Mouse (Mus musculus) heart, embryonic 16.5 days (tissue): ENCODE results near the gene Zc2hc1c. TPM values are rescaled to one million over a fixed set of nuclear protein-coding genes. Genes with fewer than 3 reads are reported as not detected.

Experiments
- ATAC-seq: fragments of 200-750 bp; cut with Nextera tagmentation; replicated peaks from 2 replicates; pipeline ENCODE4 v1.8.0; 2017; ENCODE audit warnings: moderate number of reproducible peaks; ENCODE audit not compliant: insufficient read depth, low FRiP score; ENCODE audit errors: extremely low read depth
- H3K27ac ChIP-seq: fragments of 300-500 bp; sonication (generic); 2 replicates; pipeline ENCODE4 v1.5.1; 2014; ENCODE audit warnings: mild to moderate bottlenecking, low read length, control low read depth, moderate library complexity
- H3K27me3 ChIP-seq: fragments of 300-500 bp; sonication (generic); 2 replicates; pipeline ENCODE4 v1.6.1; 2014; ENCODE audit warnings: low read length, mixed read lengths; ENCODE audit not compliant: control insufficient read depth, insufficient read depth
- H3K36me3 ChIP-seq: fragments of 300-500 bp; sonication (generic); 2 replicates; pipeline ENCODE4 v1.6.1; 2014; ENCODE audit not compliant: control insufficient read depth, insufficient read depth
- H3K4me1 ChIP-seq: fragments of 300-500 bp; sonication (generic); 2 replicates; pipeline ENCODE4 v1.6.1; 2014; ENCODE audit warnings: low read length, mixed read lengths; ENCODE audit not compliant: control insufficient read depth, insufficient read depth
- H3K4me2 ChIP-seq: fragments of 300-500 bp; sonication (generic); 2 replicates; pipeline ENCODE4 v1.6.1; 2014; ENCODE audit warnings: low read depth, mild to moderate bottlenecking, control low read depth, low read length
- H3K4me3 ChIP-seq: fragments of 300-500 bp; sonication (generic); 2 replicates; pipeline ENCODE4 v1.5.1; 2014; ENCODE audit warnings: mild to moderate bottlenecking, control low read depth, low read length
- H3K9ac ChIP-seq: fragments of 300-500 bp; sonication (generic); 2 replicates; pipeline ENCODE4 v1.6.1; 2014; ENCODE audit warnings: low read length, control low read depth
- H3K9me3 ChIP-seq: fragments of 300-500 bp; sonication (generic); replicated peaks from 2 replicates; pipeline ENCODE4 v1.6.1; 2016; ENCODE audit warnings: low read length; ENCODE audit not compliant: control insufficient read depth
- WGBS: fragments of 180-500 bp; shearing (Covaris S2); extraction: QIAGEN DNeasy Blood & Tissue Kit; methylation state at CpG from one replicate; pipeline ENCODE4 v1.1.7; 2014; 5-methylcytosine and 5-hydroxymethylcytosine counted together
- polyA plus RNA-seq: library from polyadenylated mRNA; unstranded; fragments of >200 nt; fragmentation: Nextera tagmentation; extraction: Ambion mirVana; gene quantifications from 2 replicates; pipeline ENCODE4 v1.2.1, GENCODE M21; 2015

Zc2hc1c gene
- polyA plus RNA-seq, 1 experiment from 2014 or later: 2.2 TPM

DNA sequence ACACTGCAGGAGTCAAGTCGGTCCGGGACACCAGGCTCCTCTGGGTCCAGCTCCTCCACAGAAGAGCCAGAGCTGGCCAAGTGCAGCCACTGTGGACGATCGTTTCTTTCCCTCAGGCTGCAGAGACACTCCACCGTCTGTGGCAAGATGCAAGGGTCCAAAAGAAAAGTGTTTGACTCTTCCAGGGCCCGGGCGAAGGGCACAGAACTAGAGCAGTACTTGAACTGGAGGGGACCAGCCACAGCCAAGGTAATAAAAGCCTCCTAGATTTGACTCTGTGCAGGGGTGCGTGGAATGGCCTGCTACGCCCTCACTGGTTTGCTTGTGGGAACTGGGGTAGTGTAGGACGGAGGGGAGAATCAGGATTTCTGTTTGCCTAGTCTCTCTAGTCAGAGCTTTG is 2.2 kb downstream of the Zc2hc1c start:
- Histone ChIP-seq H3K4me2 (peak overlapping the region; percentile 8; the same call in 1 of the 2 replicates), H3K4me3 (no peak overlapping the region), H3K36me3 (peaks cover 8% of the 10 kb centered on the region), H3K9me3 (peaks cover 12% of the 10 kb centered on the region), H3K27ac (no peak overlapping the region), H3K9ac (no peak overlapping the region), H3K27me3 (peaks cover 2% of the 10 kb centered on the region; the same call in 1 of the 2 replicates), H3K4me1 (peaks cover 13% of the 10 kb centered on the region)
- WGBS: 74% methylated on average over 10 of the region's 10 CpGs
- ATAC-seq: no peak

- Histone ChIP-seq H3K9ac (no peak overlapping the region), H3K4me3 (no peak overlapping the region), H3K27me3 (peaks cover 2% of the 10 kb centered on the region; the same call in 1 of the 2 replicates), H3K9me3 (peaks cover 12% of the 10 kb centered on the region), H3K36me3 (peaks cover 8% of the 10 kb centered on the region), H3K27ac (no peak overlapping the region), H3K4me2 (no peak overlapping the region), H3K4me1 (peaks cover 13% of the 10 kb centered on the region)
- ATAC-seq: no peak
Measured at GRCm38 (mm10) chr12:85291541-85291940, 3.1 kb downstream of the Zc2hc1c start.

DNA sequence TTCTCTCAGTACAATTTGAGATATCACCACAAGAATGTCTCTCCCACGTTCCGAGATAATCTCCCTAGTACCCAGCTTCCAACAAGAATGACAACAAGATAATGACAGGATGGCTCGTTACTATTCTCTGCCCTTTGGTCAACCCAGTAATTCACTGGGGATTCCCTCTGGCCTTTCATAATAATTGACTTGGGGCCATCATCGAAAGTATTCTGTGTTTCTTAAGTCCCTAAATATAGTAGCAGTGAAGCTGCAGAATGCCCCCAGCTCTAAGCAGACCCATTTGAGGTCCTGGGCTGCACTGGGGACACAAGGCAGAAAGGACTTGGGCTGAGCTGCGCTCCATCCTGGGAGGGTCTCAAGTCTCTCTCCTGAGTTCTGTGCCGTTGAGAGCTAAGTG is 3.9 kb downstream of the Zc2hc1c start:
- peaks cover 13% of the 10 kb centered on the region for H3K4me1 ChIP-seq
- 46% methylated on average over 6 of the region's 6 CpGs for WGBS

GRCm38 (mm10) chr12:85292906-85293305 is 4.5 kb downstream of the Zc2hc1c start:
- H3K4me1 ChIP-seq: peaks cover 13% of the 10 kb centered on the region
- no peak overlapping the region for H3K9ac ChIP-seq
- peaks cover 8% of the 10 kb centered on the region for H3K36me3 ChIP-seq
- H3K4me3 ChIP-seq: no peak overlapping the region
- H3K9me3 ChIP-seq: peaks cover 12% of the 10 kb centered on the region
- no peak overlapping the region for H3K27ac ChIP-seq
- no peak overlapping the region for H3K4me2 ChIP-seq
- no peak for ATAC-seq
- peaks cover 2% of the 10 kb centered on the region; the same call in 1 of the 2 replicates for H3K27me3 ChIP-seq

More for the DNA sequence above, 3.9 kb downstream of the Zc2hc1c start:
- Histone ChIP-seq H3K4me2 (peak overlapping the region; percentile 12; the same call in 1 of the 2 replicates), H3K9ac (no peak overlapping the region), H3K27ac (0 out of 2 replicates have a peak overlapping the region, but pooled peaks have one; percentile 4), H3K36me3 (peaks cover 8% of the 10 kb centered on the region), H3K27me3 (peaks cover 2% of the 10 kb centered on the region; the same call in 1 of the 2 replicates), H3K9me3 (peaks cover 12% of the 10 kb centered on the region), H3K4me3 (no peak overlapping the region)
- ATAC-seq: no peak

GRCm38 (mm10) chr12:85295506-85295905 is 7.1 kb downstream of the Zc2hc1c start:
- Histone ChIP-seq H3K4me1 (peaks cover 5% of the 10 kb centered on the region), H3K9me3 (peaks cover 12% of the 10 kb centered on the region), H3K27me3 (no peaks in the 10 kb centered on the region), H3K27ac (no peak overlapping the region), H3K4me3 (no peak overlapping the region), H3K36me3 (peaks cover 8% of the 10 kb centered on the region), H3K4me2 (no peak overlapping the region), H3K9ac (no peak overlapping the region)
- WGBS: 91% methylated on average over 2 of the region's 2 CpGs
- ATAC-seq: no peak

- H3K9me3 ChIP-seq: peaks cover 12% of the 10 kb centered on the region
- H3K27ac ChIP-seq: no peak overlapping the region
- H3K27me3 ChIP-seq: no peaks in the 10 kb centered on the region
- peaks cover 5% of the 10 kb centered on the region for H3K4me1 ChIP-seq
- H3K4me3 ChIP-seq: no peak overlapping the region
- no peak overlapping the region for H3K4me2 ChIP-seq
- H3K36me3 ChIP-seq: peaks cover 20% of the 10 kb centered on the region
- ATAC-seq: no peak
- no peak overlapping the region for H3K9ac ChIP-seq
- WGBS: 77% methylated on average over 5 of the region's 5 CpGs
Measured at GRCm38 (mm10) chr12:85296915-85297314, 8.5 kb downstream of the Zc2hc1c start.

DNA sequence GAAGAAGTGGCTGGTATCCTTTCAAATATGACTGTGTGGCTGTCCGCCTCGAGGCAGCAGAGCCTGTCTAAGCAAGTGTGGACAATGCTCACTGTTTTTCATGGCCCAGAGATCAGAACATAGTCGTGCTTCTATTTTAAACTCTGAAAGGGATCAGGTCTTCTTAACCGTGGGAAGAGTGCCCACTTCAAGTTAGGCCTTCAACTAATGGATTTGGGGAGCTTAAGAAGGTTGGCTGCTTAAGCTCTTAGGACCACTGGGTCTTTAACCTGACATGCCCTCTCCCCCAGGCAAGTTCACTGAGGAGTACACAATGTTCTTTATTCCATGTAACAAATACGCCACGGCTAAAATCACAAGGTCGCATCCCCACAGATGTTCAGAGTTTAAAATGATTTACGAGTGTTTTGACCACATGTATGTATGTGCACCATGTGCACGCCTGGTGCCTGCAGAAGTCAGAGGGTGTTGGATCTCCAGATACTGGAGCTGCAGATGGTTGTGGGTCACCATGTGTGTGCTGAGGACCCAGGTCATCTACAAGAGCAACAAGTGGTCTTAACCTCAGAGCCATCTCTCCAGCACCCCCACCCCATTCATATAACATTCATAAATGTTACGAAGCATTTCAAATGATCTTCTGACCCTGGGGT is 9.1 kb downstream of the Zc2hc1c start:
- WGBS: 75% methylated on average over 10 of the region's 10 CpGs
- H3K9ac ChIP-seq: no peak overlapping the region
- no peak overlapping the region for H3K27ac ChIP-seq
- H3K27me3 ChIP-seq: no peaks in the 10 kb centered on the region
- H3K4me2 ChIP-seq: no peak overlapping the region
- H3K36me3 ChIP-seq: peaks cover 24% of the 10 kb centered on the region
- no peak for ATAC-seq
- no peak overlapping the region for H3K4me3 ChIP-seq
- H3K9me3 ChIP-seq: peaks cover 12% of the 10 kb centered on the region
- H3K4me1 ChIP-seq: peaks cover under 1% of the 10 kb centered on the region

GRCm38 (mm10) chr12:85298127-85298834 is 9.9 kb downstream of the Zc2hc1c start:
- Histone ChIP-seq H3K27ac (no peak overlapping the region), H3K4me1 (no peaks in the 10 kb centered on the region), H3K36me3 (peaks cover 29% of the 10 kb centered on the region), H3K27me3 (no peaks in the 10 kb centered on the region), H3K9me3 (peaks cover 10% of the 10 kb centered on the region), H3K9ac (no peak overlapping the region), H3K4me2 (no peak overlapping the region), H3K4me3 (no peak overlapping the region)
- ATAC-seq: no peak
- WGBS: 71% methylated on average over 11 of the region's 11 CpGs

GRCm38 (mm10) chr12:85298835-85299180 is 10.4 kb downstream of the Zc2hc1c start:
- peaks cover 8% of the 10 kb centered on the region for H3K9me3 ChIP-seq
- H3K4me2 ChIP-seq: no peak overlapping the region
- no peak overlapping the region for H3K9ac ChIP-seq
- 83% methylated on average over 1 of the region's 1 CpGs for WGBS
- no peak overlapping the region for H3K27ac ChIP-seq
- H3K4me3 ChIP-seq: no peak overlapping the region
- no peaks in the 10 kb centered on the region for H3K27me3 ChIP-seq
- no peak for ATAC-seq
- H3K4me1 ChIP-seq: no peaks in the 10 kb centered on the region
- peaks cover 33% of the 10 kb centered on the region for H3K36me3 ChIP-seq
